Mouse (Mus musculus) myocyte (in vitro differentiated cells): Measurements from ENCODE around the gene Fam189b. TPM values are rescaled to one million over a fixed set of nuclear protein-coding genes. Genes with fewer than 3 reads are reported as not detected.

ENCODE experiments used
- H3K27me3 ChIP-seq: one replicate; pipeline ENCODE4 v1.6.1; 2011; ENCODE audit not compliant: control insufficient read depth, insufficient read depth, insufficient read length
- H3K36me3 ChIP-seq: one replicate; pipeline ENCODE4 v1.6.1; 2011; ENCODE audit not compliant: control insufficient read depth, insufficient read depth
- H3K4me2 ChIP-seq: one replicate; pipeline ENCODE4 v1.6.1; 2011; ENCODE audit warnings: low read depth, control low read depth
- H3K4me3 ChIP-seq: one replicate; pipeline ENCODE4 v1.5.1; 2011; ENCODE audit warnings: mild to moderate bottlenecking, control low read depth, moderate library complexity
- H3K79me2 ChIP-seq: one replicate; pipeline ENCODE4 v1.6.1; 2011; ENCODE audit not compliant: control insufficient read depth, insufficient read depth
- H3ac ChIP-seq: one replicate; pipeline ENCODE4 v1.6.1; 2011; ENCODE audit not compliant: control insufficient read depth, insufficient read length
- CEBPB ChIP-seq: IDR thresholded peaks from 2 replicates; pipeline ENCODE4 v1.6.1; 2011; ENCODE audit warnings: mild to moderate bottlenecking, moderate library complexity; ENCODE audit not compliant: poor library complexity, insufficient read depth, severe bottlenecking
- E2F4 ChIP-seq: IDR thresholded peaks from one replicate; pipeline ENCODE4 v1.6.1; 2011; ENCODE audit warnings: mild to moderate bottlenecking, control low read depth, moderate library complexity; ENCODE audit not compliant: insufficient read depth
- MAX ChIP-seq: IDR thresholded peaks from one replicate; pipeline ENCODE4 v1.6.1; 2011; ENCODE audit warnings: low read depth, mild to moderate bottlenecking, control low read depth
- MYOD1 ChIP-seq, 3 experiments: IDR thresholded peaks; one replicate each; pipeline ENCODE4 v1.6.1; 2011; ENCODE audit warnings: control low read depth in 2 of 3, low read depth in 2 of 3, mild to moderate bottlenecking in 2 of 3, moderate library complexity in 1 of 3; ENCODE audit not compliant: insufficient read length in 2 of 3, control insufficient read depth in 1 of 3
- MYOG ChIP-seq, 3 experiments: IDR thresholded peaks; one replicate each; pipeline ENCODE4 v1.6.1; 2011; ENCODE audit warnings: control low read depth in 2 of 3, low read depth in 2 of 3, mild to moderate bottlenecking in 2 of 3; ENCODE audit not compliant: insufficient read length in 2 of 3, control insufficient read depth in 1 of 3, insufficient read depth in 1 of 3
- POLR2A ChIP-seq: IDR thresholded peaks from one replicate; pipeline ENCODE4 v1.6.1; 2011; ENCODE audit warnings: low read depth, mild to moderate bottlenecking, control low read depth, moderate library complexity; ENCODE audit not compliant: insufficient read length
- POLR2AphosphoS2 ChIP-seq: IDR thresholded peaks from one replicate; pipeline ENCODE4 v1.6.1; 2011; ENCODE audit warnings: low read depth, control low read depth; ENCODE audit not compliant: insufficient read length
- REST ChIP-seq: IDR thresholded peaks from one replicate; pipeline ENCODE4 v1.6.1; 2011; ENCODE audit warnings: mild to moderate bottlenecking, control low read depth, moderate library complexity; ENCODE audit not compliant: insufficient read depth, insufficient read length
- SRF ChIP-seq: IDR thresholded peaks from one replicate; pipeline ENCODE4 v1.6.1; 2011; ENCODE audit warnings: low read depth; ENCODE audit not compliant: control insufficient read depth, insufficient read length
- TCF12 ChIP-seq: IDR thresholded peaks from one replicate; pipeline ENCODE4 v1.6.1; 2011; ENCODE audit warnings: mild to moderate bottlenecking, control low read depth; ENCODE audit not compliant: poor library complexity, insufficient read depth, severe bottlenecking
- TCF3 ChIP-seq: IDR thresholded peaks from one replicate; pipeline ENCODE4 v1.6.1; 2011; ENCODE audit warnings: low read depth, control low read depth; ENCODE audit not compliant: insufficient read length
- USF1 ChIP-seq: IDR thresholded peaks from one replicate; pipeline ENCODE4 v1.6.1; 2011; ENCODE audit warnings: low read depth, mild to moderate bottlenecking, control low read depth, moderate library complexity
- polyA plus RNA-seq: library from polyadenylated mRNA; unstranded; fragments of >200 nt; fragmentation: generic; extraction: Trizol; gene quantifications from one replicate; pipeline ENCODE4 v1.2.1, GENCODE M21; 2012; ENCODE audit warnings: missing spikeins

Fam189b gene
- polyA plus RNA-seq, 1 experiment, result 15.0 TPM

DNA sequence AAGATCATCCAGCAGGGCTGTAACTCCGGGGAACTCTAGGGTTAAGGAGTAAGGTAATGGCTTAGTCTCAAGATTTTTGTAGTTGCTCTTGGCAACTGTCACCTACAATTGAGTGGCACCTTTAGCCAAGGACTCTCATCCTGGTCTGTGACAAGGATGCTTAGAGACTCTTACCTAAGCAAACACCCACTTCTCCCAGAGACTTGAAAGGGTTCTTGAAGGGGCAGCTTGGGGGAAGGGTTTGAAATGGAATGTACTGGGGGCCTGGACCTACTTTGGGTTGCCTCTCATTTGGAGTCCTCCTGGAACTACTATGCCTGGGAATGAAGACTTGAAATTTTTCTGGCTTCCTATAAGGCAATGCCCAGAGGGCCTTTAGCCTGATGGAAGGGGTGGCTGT is 35.3 kb downstream of the Fam189b start:
- Histone ChIP-seq H3K36me3 (no peaks in the 10 kb centered on the region), H3K4me2 (no peak overlapping the region), H3K79me2 (peaks cover 2% of the 10 kb centered on the region), H3ac (no peak overlapping the region), H3K27me3 (no peaks in the 10 kb centered on the region), H3K4me3 (no peak overlapping the region)
- TF ChIP-seq MAX (no peak), REST (no peak), TCF12 (no peak), SRF (no peak), MYOG (IDR thresholded peaks at IDR 0.05; ENCODE audit: control insufficient read depth in 1 of 3, insufficient read depth in 1 of 3, insufficient read length in 2 of 3, low read depth in 2 of 3) (no peak), CEBPB (no peak), E2F4 (no peak), POLR2AphosphoS2 (no peak), USF1 (no peak), POLR2A (no peak), TCF3 (no peak), MYOD1 (IDR thresholded peaks at IDR 0.05; ENCODE audit: control insufficient read depth in 1 of 3, insufficient read length in 2 of 3, low read depth in 2 of 3) (no peak)

DNA sequence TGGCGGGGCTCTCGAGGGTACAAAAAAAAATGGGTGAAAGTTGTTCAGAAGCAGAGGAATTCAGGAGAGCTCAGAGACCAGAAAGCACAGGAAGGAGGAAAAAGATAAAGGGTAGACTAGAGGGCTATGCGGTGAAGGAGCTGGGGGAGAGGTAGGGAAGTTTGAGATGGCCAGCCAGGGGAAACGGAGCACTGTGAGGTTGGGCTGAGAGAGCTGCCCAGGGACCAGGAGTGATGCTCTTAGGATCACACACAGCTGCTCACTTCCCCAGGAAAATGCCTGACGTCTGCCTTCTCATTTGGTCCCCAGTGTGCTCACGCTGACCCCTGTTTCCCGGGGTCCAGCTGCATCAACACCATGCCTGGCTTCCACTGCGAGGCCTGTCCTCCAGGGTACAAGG is 36.6 kb downstream of the Fam189b start:
- Histone ChIP-seq H3K79me2 (no peaks in the 10 kb centered on the region), H3ac (no peak overlapping the region), H3K27me3 (no peaks in the 10 kb centered on the region), H3K36me3 (no peaks in the 10 kb centered on the region), H3K4me2 (no peak overlapping the region), H3K4me3 (no peak overlapping the region)
- TF ChIP-seq POLR2A (no peak), POLR2AphosphoS2 (no peak), SRF (no peak), MYOD1 (IDR thresholded peaks at IDR 0.05; ENCODE audit: control insufficient read depth in 1 of 3, insufficient read length in 2 of 3, low read depth in 2 of 3) (no peak), CEBPB (no peak), TCF3 (no peak)

DNA sequence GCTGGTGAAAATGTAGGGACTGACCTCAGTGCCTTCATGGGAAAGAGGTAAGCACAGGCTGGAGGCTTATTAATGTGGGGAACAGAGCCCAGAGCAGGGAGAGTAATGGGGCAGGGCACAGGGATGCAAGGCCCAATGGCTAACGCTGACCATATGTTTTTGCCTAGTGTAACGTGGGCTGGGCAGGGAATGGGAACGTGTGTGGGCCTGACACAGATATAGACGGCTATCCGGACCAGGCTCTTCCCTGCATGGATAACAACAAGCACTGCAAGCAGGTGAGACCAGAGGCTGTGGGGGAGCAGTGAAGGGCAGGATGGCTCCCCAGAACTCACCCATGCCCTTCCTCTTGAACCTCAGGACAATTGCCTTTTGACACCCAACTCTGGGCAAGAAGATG is 38.2 kb downstream of the Fam189b start:
- Histone ChIP-seq H3ac (no peak overlapping the region), H3K4me2 (no peak overlapping the region), H3K27me3 (no peaks in the 10 kb centered on the region), H3K4me3 (no peak overlapping the region), H3K79me2 (no peaks in the 10 kb centered on the region), H3K36me3 (no peaks in the 10 kb centered on the region)
- TF ChIP-seq MAX (no peak), POLR2AphosphoS2 (no peak), MYOD1 (IDR thresholded peaks at IDR 0.05; ENCODE audit: control insufficient read depth in 1 of 3, insufficient read length in 2 of 3, low read depth in 2 of 3) (no peak), E2F4 (no peak), TCF3 (no peak), POLR2A (no peak), MYOG (IDR thresholded peaks at IDR 0.05; ENCODE audit: control insufficient read depth in 1 of 3, insufficient read depth in 1 of 3, insufficient read length in 2 of 3, low read depth in 2 of 3) (no peak), CEBPB (no peak), USF1 (no peak), SRF (no peak), REST (no peak), TCF12 (no peak)

DNA sequence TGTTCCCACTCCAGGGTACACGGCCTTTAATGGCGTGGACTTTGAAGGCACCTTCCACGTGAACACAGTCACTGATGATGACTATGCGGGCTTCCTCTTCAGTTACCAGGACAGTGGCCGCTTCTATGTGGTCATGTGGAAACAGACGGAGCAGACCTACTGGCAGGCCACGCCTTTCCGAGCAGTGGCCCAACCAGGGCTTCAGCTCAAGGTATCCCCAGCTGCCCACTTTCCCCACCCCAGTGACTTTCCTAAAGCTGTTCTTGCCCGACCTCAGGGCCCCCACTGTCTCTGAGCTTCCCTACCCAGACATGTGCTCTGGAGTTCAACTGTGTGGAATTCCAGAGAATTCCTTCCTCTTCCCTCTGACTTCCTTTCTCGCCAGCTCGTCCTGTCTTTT is 41.9 kb downstream of the Fam189b start:
- H3K79me2 ChIP-seq, result no peaks in the 10 kb centered on the region
- no peak overlapping the region for H3ac ChIP-seq
- no peak overlapping the region for H3K4me2 ChIP-seq
- H3K36me3 ChIP-seq, result no peaks in the 10 kb centered on the region
- H3K4me3 ChIP-seq, result no peak overlapping the region
- H3K27me3 ChIP-seq, result no peaks in the 10 kb centered on the region
- TF ChIP-seq MYOG (IDR thresholded peaks at IDR 0.05; ENCODE audit: control insufficient read depth in 1 of 3, insufficient read depth in 1 of 3, insufficient read length in 2 of 3, low read depth in 2 of 3), result no peak
- TF ChIP-seq USF1, result no peak
- no peak for TF ChIP-seq TCF12

DNA sequence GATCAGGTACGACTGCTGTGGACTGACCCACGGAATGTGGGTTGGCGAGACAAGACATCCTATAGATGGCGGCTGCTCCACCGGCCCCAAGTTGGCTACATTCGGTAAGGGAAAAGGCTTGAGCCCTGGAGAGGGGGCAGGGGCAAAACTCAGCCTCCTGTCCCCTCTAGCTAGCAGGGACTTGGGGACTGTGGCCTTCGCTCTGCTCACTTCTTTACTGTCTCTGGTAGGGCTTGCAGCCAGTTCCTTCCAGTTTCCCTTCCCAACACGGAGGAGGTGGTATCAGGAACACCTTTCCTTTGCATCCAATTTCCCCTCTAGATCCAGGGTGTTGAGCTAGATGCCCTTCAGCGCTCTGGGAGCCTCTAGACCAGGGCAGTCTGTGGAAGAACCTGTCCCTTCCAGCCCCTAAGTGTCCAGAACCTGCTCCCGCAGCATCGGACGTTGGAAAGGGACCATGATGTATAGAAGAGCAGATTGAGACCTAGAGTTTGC is 42.4 kb downstream of the Fam189b start:
- H3K36me3 ChIP-seq, result no peaks in the 10 kb centered on the region
- no peak overlapping the region for H3ac ChIP-seq
- no peak overlapping the region for H3K4me2 ChIP-seq
- H3K79me2 ChIP-seq, result no peaks in the 10 kb centered on the region
- no peaks in the 10 kb centered on the region for H3K27me3 ChIP-seq
- H3K4me3 ChIP-seq, result no peak overlapping the region
- TF ChIP-seq TCF12, result no peak
- no peak for TF ChIP-seq E2F4
- TF ChIP-seq REST, result no peak
- TF ChIP-seq TCF3, result no peak
- no peak for TF ChIP-seq USF1
